Mouse (Mus musculus) heart, postnatal 10 days (tissue): ENCODE results near the gene Ferd3l. TPM values are rescaled to one million over a fixed set of nuclear protein-coding genes. Genes with fewer than 3 reads are reported as not detected.

Experiments
- DNase-seq, 2 experiments: peaks; one replicate each; pipeline ENCODE4 v3.0.0; 2021
- intact Hi-C: fragments of 180-260 bp; cut with DNase I; formaldehyde crosslinking; loops from one replicate; pipeline ENCODE4 v1.15.1; 2025
- total RNA-seq, 2 experiments: library from RNA; stranded (reverse); gene quantifications; 2 replicates each; pipeline ENCODE4 v1.2.3; 2021

Gene Ferd3l
- total RNA-seq, 2 experiments from 2014 or later: not detected

DNA sequence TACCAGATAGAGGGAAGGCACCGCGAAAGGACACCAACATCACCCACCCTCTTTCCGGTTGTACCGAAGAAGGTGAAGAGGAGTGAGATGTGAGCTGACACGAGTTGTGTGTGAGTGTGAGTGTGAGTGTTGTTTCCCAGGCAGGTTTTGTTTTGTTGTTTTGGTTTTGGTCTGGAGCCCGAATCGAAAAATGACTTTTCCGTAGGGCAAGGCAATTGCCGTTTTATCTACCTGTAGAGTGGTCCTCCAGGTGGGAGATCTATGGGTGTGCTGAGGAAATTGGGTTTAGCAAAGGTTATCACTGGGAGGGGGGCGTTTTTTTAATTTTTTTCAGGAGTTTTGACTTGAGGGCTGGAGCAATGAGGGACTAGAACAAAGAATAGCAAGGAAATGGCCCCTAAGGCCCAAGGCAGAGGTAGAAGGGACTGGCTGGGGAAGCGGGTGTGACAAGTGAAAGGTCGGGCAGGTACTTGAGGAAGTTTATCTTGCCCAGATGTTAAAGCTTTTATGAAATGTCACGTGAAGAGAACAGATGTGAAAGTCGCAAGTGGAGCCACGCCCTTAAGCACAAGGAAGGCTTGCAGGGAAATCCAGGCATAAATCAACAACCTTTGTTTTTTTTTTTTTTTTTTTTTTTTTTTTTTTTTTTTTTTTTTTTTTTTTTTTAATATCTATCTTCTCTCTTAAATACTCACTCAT lies 35.6 kb downstream of the Ferd3l start:
- DNase-seq: no peak
- intact Hi-C loops: no loop called here

DNA sequence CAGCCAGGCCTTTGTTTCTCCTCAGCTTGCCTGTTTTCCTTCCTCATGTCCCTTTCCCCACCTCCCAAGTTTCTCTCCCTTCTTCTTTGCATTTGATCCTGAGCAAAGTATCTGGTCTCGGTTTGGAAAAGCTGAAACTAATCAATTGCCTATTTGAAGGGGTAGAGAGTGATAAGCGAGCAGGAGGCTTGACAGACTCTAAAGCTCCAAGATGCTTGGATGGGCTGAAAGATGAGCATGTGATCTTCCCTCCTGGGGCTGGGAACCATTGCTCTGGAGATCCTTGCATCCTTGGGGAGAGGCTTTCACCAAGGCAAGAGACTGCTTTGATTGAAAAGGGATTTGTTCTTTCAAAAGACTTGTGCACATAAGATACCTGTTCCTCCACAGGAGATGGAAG lies 36.2 kb downstream of the Ferd3l start:
- intact Hi-C loops: no loop called here
- no peak for DNase-seq

- DNase-seq: no peak
- intact Hi-C loops: no loop called here
These were observed 37.6 kb downstream of the Ferd3l start for GRCm38 (mm10) chr12:33965661-33966360.

- intact Hi-C loops: no loop called here
- peak; percentile 27 to 41 for DNase-seq
These were observed 38.5 kb downstream of the Ferd3l start for GRCm38 (mm10) chr12:33966490-33967415.

DNA sequence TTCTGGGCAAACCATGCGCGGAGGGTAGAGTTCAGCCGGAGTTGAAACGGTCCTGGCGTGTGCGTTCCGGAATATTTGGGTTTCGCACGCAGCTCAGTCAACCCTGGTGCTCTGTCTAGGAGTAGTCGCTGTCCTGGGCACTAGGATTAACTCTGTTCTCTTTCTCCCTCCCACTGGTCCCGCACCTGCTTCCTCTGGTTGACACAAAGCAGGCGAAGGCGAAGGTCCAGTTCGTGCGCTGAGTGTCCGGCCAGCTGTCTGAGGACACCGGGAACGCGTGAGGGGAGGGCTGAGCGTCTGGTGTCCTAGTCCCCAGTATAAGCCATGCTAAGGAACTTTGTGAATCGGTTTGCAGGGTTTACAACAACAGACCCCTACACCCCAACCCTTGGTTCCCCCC lies 39.3 kb downstream of the Ferd3l start:
- no peak for DNase-seq
- intact Hi-C loops: no loop called here

GRCm38 (mm10) chr12:33968041-33968897 lies 40.0 kb downstream of the Ferd3l start:
- DNase-seq: no peak
- intact Hi-C loops: no loop called here

GRCm38 (mm10) chr12:33968898-33969178 lies 40.6 kb downstream of the Ferd3l start:
- intact Hi-C loops: no loop called here
- no peak for DNase-seq

Other genes with a start within 250 kb of the Ferd3l start
- gene Twist1, start 29.2 kb downstream of the Ferd3l start, total RNA-seq: 1 to 10 TPM; 3.6 to 4.5 TPM